In the genomic region with DNA sequence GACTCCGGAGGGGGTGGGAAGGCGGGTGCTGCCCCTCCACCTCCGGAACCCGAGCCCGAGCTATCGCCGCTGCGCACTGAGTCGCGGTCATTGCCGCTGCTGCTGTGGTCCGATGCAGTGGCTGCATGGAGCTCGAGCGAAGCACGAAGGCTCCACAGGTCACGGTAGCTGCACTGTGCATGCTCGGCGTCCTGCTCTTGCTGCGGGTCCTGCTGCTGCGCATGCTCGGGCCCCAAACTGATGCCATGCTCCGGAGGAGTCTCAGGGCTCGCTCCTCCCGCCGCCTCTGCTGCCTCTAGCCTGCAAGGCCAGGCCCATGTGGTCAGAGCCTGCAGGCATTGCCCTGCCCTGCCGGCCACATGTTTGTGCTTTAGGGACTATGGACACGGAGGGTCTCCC, we compare ENCODE assay signal across 8 mouse cellular contexts. TPM values are rescaled to one million over a fixed set of nuclear protein-coding genes. Genes with fewer than 3 reads are reported as not detected.
DNase-seq lines count a peak whose midpoint lies in the region; ATAC-seq and TF ChIP-seq lines count a peak whose summit lies in the region.

No protein-coding gene starts in this region.

- peak; percentile 17 for DNase-seq in gastrocnemius, adult 2 months
- DNase-seq in gastrocnemius, postnatal 14 days, result no peak
- DNase-seq in forebrain, embryonic 10.5 days (ENCODE audit: extremely low spot score, low spot score), result peak; percentile 46
- DNase-seq in liver, embryonic 11.5 days (ENCODE audit: low spot score), result no peak
- no peak for DNase-seq in right cerebral cortex, postnatal 14 days

- peaks cover 92% of the 10 kb centered on the region for H3K36me3 ChIP-seq in E14TG2a.4 (ENCODE audit: insufficient read depth, low read length)
- peaks cover 98% of the 10 kb centered on the region for H3K36me3 ChIP-seq in forebrain, embryonic 10.5 days (replicated peaks)
- H3K36me3 ChIP-seq in liver, embryonic 11.5 days (ENCODE audit: control insufficient read depth, insufficient read depth, low read length), result peaks cover 42% of the 10 kb centered on the region

- intact Hi-C loops in gastrocnemius, adult 2 months (cut with DNase I), result loop anchor here (5.0 kb wide), 1 partner anchor 100 kb away; no protein-coding TSS in a partner anchor
- intact Hi-C loops in gastrocnemius, postnatal 14 days (cut with DNase I; ENCODE audit: low total_unique reads), result no loop called here

- no peak overlapping the region for H3K27ac ChIP-seq in gastrocnemius, adult 2 months
- H3K27ac ChIP-seq in forebrain, embryonic 10.5 days, result peak overlapping the region; percentile 54; the same call in 1 of the 2 replicates
- no peak overlapping the region for H3K27ac ChIP-seq in liver, embryonic 11.5 days (ENCODE audit: low read depth, low read length)

- no peaks in the 10 kb centered on the region; the same call in 1 of the 2 replicates for H3K27me3 ChIP-seq in E14TG2a.4 (ENCODE audit: insufficient read depth, low read length)
- H3K27me3 ChIP-seq in forebrain, embryonic 10.5 days (ENCODE audit: poor library complexity, severe bottlenecking), result peaks cover 71% of the 10 kb centered on the region
- peaks cover 15% of the 10 kb centered on the region for H3K27me3 ChIP-seq in liver, embryonic 11.5 days (replicated peaks; ENCODE audit: control insufficient read depth, insufficient read depth, low read length)

- no peaks in the 10 kb centered on the region for H3K9me3 ChIP-seq in E14TG2a.4 (ENCODE audit: low read length)
- H3K9me3 ChIP-seq in forebrain, embryonic 10.5 days, result no peaks in the 10 kb centered on the region
- no peaks in the 10 kb centered on the region for H3K9me3 ChIP-seq in liver, embryonic 11.5 days (ENCODE audit: control insufficient read depth, low read length)

- ATAC-seq in liver, embryonic 11.5 days (replicated peaks; ENCODE audit: low FRiP score), result no peak
- no peak for ATAC-seq in granulocyte monocyte progenitor cell, adult 5-6 weeks (replicated peaks; ENCODE audit: poor library complexity, severe bottlenecking)
- ATAC-seq in inflammation-experienced regulatory T-cells, adult 6 months, result no peak

- no peak for TF ChIP-seq CTCF in gastrocnemius, adult 2 months (IDR thresholded peaks at IDR 0.05)
- TF ChIP-seq CTCF in E14TG2a.4 (conservative IDR thresholded peaks at IDR 0.05; ENCODE audit: low read length), result no peak

- peak overlapping the region; percentile 27 for H3K4me2 ChIP-seq in liver, embryonic 11.5 days

- H3K4me1 ChIP-seq in E14TG2a.4 (replicated peaks; ENCODE audit: low read depth, low read length), result peaks cover 89% of the 10 kb centered on the region
- peaks cover 44% of the 10 kb centered on the region for H3K4me1 ChIP-seq in forebrain, embryonic 10.5 days
- peaks cover 16% of the 10 kb centered on the region for H3K4me1 ChIP-seq in liver, embryonic 11.5 days (replicated peaks; ENCODE audit: control insufficient read depth, insufficient read depth, low read length)

- H3K9ac ChIP-seq in liver, embryonic 11.5 days (ENCODE audit: low read depth, low read length), result no peak overlapping the region

- 28% methylated on average over 27 of the region's 27 CpGs for WGBS in forebrain, embryonic 10.5 days
- 51% methylated on average over 27 of the region's 27 CpGs for WGBS in liver, embryonic 11.5 days

- H3K4me3 ChIP-seq in gastrocnemius, adult 2 months, result no peak overlapping the region
- H3K4me3 ChIP-seq in E14TG2a.4 (replicated peaks; ENCODE audit: low read length), result peak overlapping the region; percentile 62
- peak overlapping the region; percentile 36 for H3K4me3 ChIP-seq in forebrain, embryonic 10.5 days
- H3K4me3 ChIP-seq in liver, embryonic 11.5 days (ENCODE audit: low read depth, low read length), result no peak overlapping the region

RNA-seq across cellular contexts. Expression of a gene that starts 6.5 kb away (rescaled TPM):
- 100 to 1,000 TPM; 535 to 725 TPM for total RNA-seq in gastrocnemius, adult 2 months (2021)
- 100 to 1,000 TPM; 657 to 736 TPM for total RNA-seq in gastrocnemius, postnatal 14 days (2021)
- 495 and 498 TPM in 2 replicates for polyA plus RNA-seq in forebrain, embryonic 10.5 days (2016; fragmentation: Nextera tagmentation; extraction: Ambion mirVana)
- polyA plus RNA-seq in liver, embryonic 11.5 days (2014; fragmentation: Nextera tagmentation; extraction: Ambion mirVana), result 482 and 514 TPM in 2 replicates
- total RNA-seq in granulocyte monocyte progenitor cell, adult 5-6 weeks (2014; fragmentation: Nextera tagmentation), result 193 and 253 TPM in 2 replicates
- 47.4 and 49.6 TPM in 2 replicates for total RNA-seq in granulocyte monocyte progenitor cell, adult 5-6 weeks (2017)
- 100 to 1,000 TPM; 297 to 357 (median 299) TPM for polyA plus RNA-seq in inflammation-experienced regulatory T-cells, adult 6 months (2017; shearing (Covaris generic))

RNA-seq across cellular contexts. Expression of a gene that starts 8.7 kb away (rescaled TPM):
- total RNA-seq in gastrocnemius, adult 2 months (2021), result 1 to 10 TPM; 1.8 to 2.3 TPM
- total RNA-seq in gastrocnemius, postnatal 14 days (2021), result 1 to 10 TPM; 1.6 TPM
- polyA plus RNA-seq in forebrain, embryonic 10.5 days (2016; fragmentation: Nextera tagmentation; extraction: Ambion mirVana), result 6.8 and 7.3 TPM in 2 replicates
- polyA plus RNA-seq in liver, embryonic 11.5 days (2014; fragmentation: Nextera tagmentation; extraction: Ambion mirVana), result 2.8 and 3.1 TPM in 2 replicates
- total RNA-seq in granulocyte monocyte progenitor cell, adult 5-6 weeks (2014; fragmentation: Nextera tagmentation), result 0.73 and 5.3 TPM in 2 replicates
- 0.36 TPM in 1 of 2 replicates, not detected in the other for total RNA-seq in granulocyte monocyte progenitor cell, adult 5-6 weeks (2017)
- polyA plus RNA-seq in inflammation-experienced regulatory T-cells, adult 6 months (2017; shearing (Covaris generic)), result 1 to 10 TPM in 2 of 3 experiments, under 1 TPM in 1; 0.60 to 2.3 (median 1.3) TPM

RNA-seq across cellular contexts. Expression of a gene that starts 16.1 kb away (rescaled TPM):
- total RNA-seq in gastrocnemius, adult 2 months (2021), result 10 to 100 TPM; 34.3 to 39.8 TPM
- total RNA-seq in gastrocnemius, postnatal 14 days (2021), result 10 to 100 TPM; 40.3 to 43.6 TPM
- 19.1 and 19.8 TPM in 2 replicates for polyA plus RNA-seq in forebrain, embryonic 10.5 days (2016; fragmentation: Nextera tagmentation; extraction: Ambion mirVana)
- 19.2 and 20.1 TPM in 2 replicates for polyA plus RNA-seq in liver, embryonic 11.5 days (2014; fragmentation: Nextera tagmentation; extraction: Ambion mirVana)
- total RNA-seq in granulocyte monocyte progenitor cell, adult 5-6 weeks (2014; fragmentation: Nextera tagmentation), result 26.7 and 36.8 TPM in 2 replicates
- 10.0 and 17.4 TPM in 2 replicates for total RNA-seq in granulocyte monocyte progenitor cell, adult 5-6 weeks (2017)
- polyA plus RNA-seq in inflammation-experienced regulatory T-cells, adult 6 months (2017; shearing (Covaris generic)), result 1 to 10 TPM; 7.3 to 9.3 (median 7.5) TPM

RNA-seq across cellular contexts. Expression of a gene that starts 16.3 kb away (rescaled TPM):
- total RNA-seq in gastrocnemius, adult 2 months (2021), result 100 to 1,000 TPM; 144 to 153 TPM
- total RNA-seq in gastrocnemius, postnatal 14 days (2021), result 10 to 100 TPM; 87.6 to 98.0 TPM
- 14.4 and 18.1 TPM in 2 replicates for polyA plus RNA-seq in forebrain, embryonic 10.5 days (2016; fragmentation: Nextera tagmentation; extraction: Ambion mirVana)
- 25.1 and 33.5 TPM in 2 replicates for polyA plus RNA-seq in liver, embryonic 11.5 days (2014; fragmentation: Nextera tagmentation; extraction: Ambion mirVana)
- total RNA-seq in granulocyte monocyte progenitor cell, adult 5-6 weeks (2014; fragmentation: Nextera tagmentation), result 94.5 and 150 TPM in 2 replicates
- 121 and 132 TPM in 2 replicates for total RNA-seq in granulocyte monocyte progenitor cell, adult 5-6 weeks (2017)
- polyA plus RNA-seq in inflammation-experienced regulatory T-cells, adult 6 months (2017; shearing (Covaris generic)), result 10 to 100 TPM; 23.5 to 30.3 (median 25.5) TPM

RNA-seq across cellular contexts. Expression of a gene that starts 26.6 kb away (rescaled TPM):
- total RNA-seq in gastrocnemius, adult 2 months (2021), result 1 to 10 TPM; 6.2 to 7.1 TPM
- 1 to 10 TPM; 6.2 to 6.3 TPM for total RNA-seq in gastrocnemius, postnatal 14 days (2021)
- 14.7 and 15.6 TPM in 2 replicates for polyA plus RNA-seq in forebrain, embryonic 10.5 days (2016; fragmentation: Nextera tagmentation; extraction: Ambion mirVana)
- polyA plus RNA-seq in liver, embryonic 11.5 days (2014; fragmentation: Nextera tagmentation; extraction: Ambion mirVana), result 17.7 and 19.2 TPM in 2 replicates
- total RNA-seq in granulocyte monocyte progenitor cell, adult 5-6 weeks (2014; fragmentation: Nextera tagmentation), result 42.4 and 43.6 TPM in 2 replicates
- 18.0 and 24.5 TPM in 2 replicates for total RNA-seq in granulocyte monocyte progenitor cell, adult 5-6 weeks (2017)
- polyA plus RNA-seq in inflammation-experienced regulatory T-cells, adult 6 months (2017; shearing (Covaris generic)), result 10 to 100 TPM; 30.4 to 39.1 (median 32.6) TPM

Comparison
In these comparisons a context has a peak if more than half of its experiments do, and no peak if none do; other contexts are left out.
1. DNase-seq: peak in gastrocnemius, adult 2 months (single experiment) and forebrain, embryonic 10.5 days (single experiment); none in gastrocnemius, postnatal 14 days (single experiment), liver, embryonic 11.5 days (single experiment) and right cerebral cortex, postnatal 14 days (single experiment).
2. H3K4me3 ChIP-seq: peak in E14TG2a.4 (single experiment) and forebrain, embryonic 10.5 days (single experiment); none in gastrocnemius, adult 2 months (single experiment) and liver, embryonic 11.5 days (single experiment).